Mouse (Mus musculus) thymus, adult 2 months (tissue): Measurements from ENCODE around the gene Pbx1.

Source experiments
- CTCF ChIP-seq: fragments of 200-500 bp; IDR thresholded peaks from 2 replicates; pipeline ENCODE4 v1.5.1; 2012; ENCODE audit warnings: mild to moderate bottlenecking, control low read depth, low read length, moderate library complexity, borderline replicate concordance; ENCODE audit not compliant: control insufficient read depth, poor library complexity, insufficient read depth; ENCODE audit errors: extremely low read depth
- POLR2A ChIP-seq: fragments of 200-500 bp; IDR thresholded peaks from 2 replicates; pipeline ENCODE4 v1.6.1; 2012; ENCODE audit warnings: mild to moderate bottlenecking, low read length, control low read depth, moderate library complexity; ENCODE audit not compliant: control insufficient read depth, poor library complexity, insufficient read depth; ENCODE audit errors: extremely low read depth

- TF ChIP-seq CTCF (no peak), POLR2A (no peak)
Measured at GRCm38 (mm10) chr1:168408757-168409156, 23.3 kb downstream of the Pbx1 start.
